Mouse (Mus musculus) heart, embryonic 15.5 days (tissue): ENCODE measurements around the gene Nat14. TPM values are rescaled to one million over a fixed set of nuclear protein-coding genes. Genes with fewer than 3 reads are reported as not detected.

Experiments used
- ATAC-seq: fragments of 200-750 bp; cut with Nextera tagmentation; replicated peaks from 2 replicates; pipeline ENCODE4 v1.8.0; 2017; ENCODE audit warnings: low read depth, moderate TSS enrichment; ENCODE audit not compliant: insufficient number of reproducible peaks, insufficient read depth, low FRiP score
- H3K27ac ChIP-seq: fragments of 300-500 bp; sonication (generic); 2 replicates; pipeline ENCODE4 v1.5.1; 2015; ENCODE audit warnings: mild to moderate bottlenecking, inconsistent platforms
- H3K27me3 ChIP-seq: fragments of 300-500 bp; sonication (generic); 2 replicates; pipeline ENCODE4 v1.6.1; 2015; ENCODE audit warnings: inconsistent platforms
- H3K36me3 ChIP-seq: fragments of 300-500 bp; sonication (generic); 2 replicates; pipeline ENCODE4 v1.6.1; 2015; ENCODE audit warnings: mild to moderate bottlenecking, inconsistent platforms
- H3K4me1 ChIP-seq: fragments of 300-500 bp; sonication (generic); replicated peaks from 2 replicates; pipeline ENCODE4 v1.6.1; 2015; ENCODE audit warnings: inconsistent platforms
- H3K4me2 ChIP-seq: fragments of 300-500 bp; sonication (generic); 2 replicates; pipeline ENCODE4 v1.6.1; 2015; ENCODE audit warnings: inconsistent platforms, mild to moderate bottlenecking, moderate library complexity
- H3K4me3 ChIP-seq: fragments of 300-500 bp; sonication (generic); 2 replicates; pipeline ENCODE4 v1.5.1; 2015; ENCODE audit warnings: mild to moderate bottlenecking, inconsistent platforms
- H3K9ac ChIP-seq: fragments of 300-500 bp; sonication (generic); 2 replicates; pipeline ENCODE4 v1.6.1; 2015; ENCODE audit warnings: mild to moderate bottlenecking, inconsistent platforms
- H3K9me3 ChIP-seq: fragments of 300-500 bp; sonication (generic); replicated peaks from 2 replicates; pipeline ENCODE4 v1.6.1; 2016; ENCODE audit warnings: inconsistent platforms
- WGBS: fragments of 180-500 bp; shearing (Covaris S2); methylation state at CpG from one replicate; pipeline ENCODE4 v1.1.7; 2015; ENCODE audit warnings: mixed read lengths; 5-methylcytosine and 5-hydroxymethylcytosine counted together
- polyA plus RNA-seq: library from polyadenylated mRNA; unstranded; fragments of >200 nt; fragmentation: Nextera tagmentation; extraction: Ambion mirVana; gene quantifications from 2 replicates; pipeline ENCODE4 v1.2.1, GENCODE M21; 2015

The Nat14 gene
- polyA plus RNA-seq, 1 experiment from 2014 or later, result 5.3 TPM

DNA sequence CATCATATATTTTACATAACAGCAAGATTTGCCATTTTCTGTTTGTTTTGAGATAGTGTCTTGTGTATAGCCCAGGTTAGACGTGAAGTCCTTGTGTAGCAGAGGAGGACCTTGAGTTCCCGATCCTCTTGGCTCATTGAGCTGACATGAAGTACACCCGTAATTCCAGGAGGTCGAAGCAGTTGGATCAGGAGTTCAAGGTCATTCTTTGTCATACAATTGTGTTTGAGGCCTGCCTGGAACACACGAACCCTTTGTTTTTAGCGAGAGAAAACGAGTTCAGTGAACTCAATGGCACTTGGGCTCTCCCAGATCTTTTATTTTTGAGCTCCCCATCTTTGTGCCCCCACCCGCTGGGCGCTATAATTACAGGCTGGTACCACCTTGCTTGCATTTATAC lies 19.4 kb upstream of the Nat14 start:
- WGBS, result 77% methylated on average over 9 of the region's 9 CpGs
- ATAC-seq, result no peak

DNA sequence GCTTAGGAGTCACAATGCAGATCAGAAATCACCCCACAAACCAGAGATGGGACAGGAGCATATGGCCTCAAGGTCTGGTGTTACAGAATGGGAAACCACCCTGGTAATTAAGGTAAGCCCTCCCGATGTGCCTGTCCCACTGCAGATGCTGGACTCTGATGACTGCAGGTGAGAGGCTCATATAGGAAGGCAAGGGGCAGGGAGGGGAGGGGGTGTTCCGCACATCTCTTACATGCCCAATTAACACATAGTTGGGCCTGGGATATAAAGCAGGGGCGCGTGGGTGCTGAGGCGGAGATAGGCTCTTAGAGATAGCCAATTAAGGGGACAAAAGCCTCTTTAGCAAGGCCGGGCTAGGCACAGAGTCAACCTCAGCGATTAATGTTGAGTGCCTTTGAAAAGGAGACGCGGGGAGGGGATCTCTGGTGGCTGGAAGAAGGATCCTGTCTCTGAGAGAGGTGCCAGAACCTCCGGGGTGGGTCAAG lies 15.3 kb upstream of the Nat14 start, which contains the start of gene Gm36210:
Gene Gm36210 (minus strand): TSS at position 51 of the 485 bp plus-strand sequence.
- Histone ChIP-seq H3K36me3 (no peaks in the 10 kb centered on the region), H3K27me3 (no peaks in the 10 kb centered on the region), H3K4me2 (no peak within 1 kb of the TSS), H3K9me3 (no peaks in the 10 kb centered on the region), H3K9ac (no peak within 1 kb of the TSS), H3K4me3 (no peak within 1 kb of the TSS), H3K4me1 (peaks cover 4% of the 10 kb centered on the region; the same call in 1 of the 2 replicates), H3K27ac (no peak within 1 kb of the TSS)
- no peak for ATAC-seq
- WGBS, result 44% methylated on average over 10 of the region's 10 CpGs

More for the DNA sequence above, 19.4 kb upstream of the Nat14 start:
- no peak overlapping the region for H3K27ac ChIP-seq
- no peaks in the 10 kb centered on the region for H3K27me3 ChIP-seq
- no peak overlapping the region for H3K9ac ChIP-seq
- H3K36me3 ChIP-seq, result no peaks in the 10 kb centered on the region
- H3K4me2 ChIP-seq, result no peak overlapping the region
- peaks cover 18% of the 10 kb centered on the region for H3K4me1 ChIP-seq
- no peak overlapping the region for H3K4me3 ChIP-seq
- no peaks in the 10 kb centered on the region for H3K9me3 ChIP-seq

DNA sequence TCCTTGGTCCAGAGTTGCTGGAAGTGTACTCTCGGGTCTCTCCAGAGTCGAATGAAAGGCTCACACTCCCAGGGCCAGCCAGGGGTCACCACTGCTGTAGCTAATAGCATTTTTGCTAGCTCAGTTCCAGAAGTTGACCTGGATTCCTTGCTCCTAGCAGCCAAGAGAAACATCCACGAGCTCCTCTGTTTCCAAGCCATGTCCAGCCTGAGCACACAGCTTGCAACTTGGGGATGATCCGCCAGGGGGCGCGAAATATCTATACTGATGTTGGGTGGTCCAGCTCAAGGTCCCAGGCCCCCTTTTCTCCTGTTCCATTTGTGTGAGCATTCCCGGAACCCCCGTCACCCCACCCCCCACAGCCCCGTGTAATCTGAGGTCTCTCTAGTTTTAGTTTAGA lies 10.3 kb upstream of the Nat14 start:
- 27% methylated on average over 9 of the region's 9 CpGs for WGBS
- H3K36me3 ChIP-seq, result no peaks in the 10 kb centered on the region

DNA sequence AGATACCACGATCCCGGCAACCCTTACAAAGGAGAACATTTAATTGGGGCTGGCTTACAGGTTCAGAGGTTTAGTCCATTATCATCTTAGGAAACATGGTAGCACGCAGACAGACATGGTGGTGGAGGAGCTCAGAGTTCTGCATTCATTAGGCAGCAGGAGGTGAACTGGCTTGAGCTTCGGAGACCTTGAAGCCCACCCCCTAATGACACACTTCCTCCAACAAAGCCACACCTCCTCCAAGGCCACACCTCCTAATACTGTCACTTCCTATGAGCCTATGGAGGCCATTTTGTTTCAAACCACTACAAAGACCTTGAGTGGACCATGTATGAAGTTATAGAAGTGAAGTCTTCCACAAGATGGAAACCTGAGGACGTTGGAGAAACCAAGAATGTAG lies 9.6 kb upstream of the Nat14 start:
- peaks cover 16% of the 10 kb centered on the region for H3K4me1 ChIP-seq
- H3K4me3 ChIP-seq, result no peak overlapping the region
- H3K4me2 ChIP-seq, result no peak overlapping the region
- no peaks in the 10 kb centered on the region for H3K27me3 ChIP-seq
- ATAC-seq, result no peak
- no peak overlapping the region for H3K9ac ChIP-seq
- 53% methylated on average over 5 of the region's 5 CpGs for WGBS
- no peak overlapping the region for H3K27ac ChIP-seq
- no peaks in the 10 kb centered on the region for H3K9me3 ChIP-seq
- 0 out of 2 replicates have a peak, but pooled peaks cover 3% of the 10 kb centered on the region for H3K36me3 ChIP-seq

More for the DNA sequence above, 10.3 kb upstream of the Nat14 start:
- Histone ChIP-seq H3K4me3 (no peak overlapping the region), H3K9me3 (no peaks in the 10 kb centered on the region), H3K4me2 (no peak overlapping the region), H3K27me3 (no peaks in the 10 kb centered on the region), H3K9ac (no peak overlapping the region), H3K4me1 (peaks cover 16% of the 10 kb centered on the region), H3K27ac (no peak overlapping the region)
- no peak for ATAC-seq

GRCm38 (mm10) chr7:4915007-4915665 lies 6.7 kb upstream of the Nat14 start, which contains the start of gene Zfp628:
Gene Zfp628 (plus strand): TSS chr7:4915217.
- ATAC-seq, result peak; percentile 90
- Histone ChIP-seq H3K9me3 (no peaks in the 10 kb centered on the region), H3K9ac (peak within 1 kb of the TSS; percentile 86), H3K36me3 (peaks cover 27% of the 10 kb centered on the region), H3K4me2 (peak within 1 kb of the TSS; percentile 74), H3K27ac (peak within 1 kb of the TSS; percentile 96), H3K4me3 (peak within 1 kb of the TSS; percentile 77), H3K27me3 (no peaks in the 10 kb centered on the region), H3K4me1 (peaks cover 16% of the 10 kb centered on the region)
- WGBS, result under 1% methylated on average over 56 of the region's 56 CpGs

- WGBS, result 19% methylated on average over 14 of the region's 14 CpGs
- H3K27me3 ChIP-seq, result no peaks in the 10 kb centered on the region
- peaks cover 20% of the 10 kb centered on the region for H3K4me1 ChIP-seq
- H3K27ac ChIP-seq, result peak overlapping the region; percentile 96
- peaks cover 35% of the 10 kb centered on the region for H3K36me3 ChIP-seq
- peak overlapping the region; percentile 86 for H3K9ac ChIP-seq
- no peaks in the 10 kb centered on the region for H3K9me3 ChIP-seq
- ATAC-seq, result no peak; the same call in 1 of the 2 replicates
- H3K4me3 ChIP-seq, result peak overlapping the region; percentile 77
- peak overlapping the region; percentile 74 for H3K4me2 ChIP-seq
These were observed 6.0 kb upstream of the Nat14 start for GRCm38 (mm10) chr7:4915669-4916416.

- peaks cover 36% of the 10 kb centered on the region for H3K4me1 ChIP-seq
- no peak overlapping the region for H3K9ac ChIP-seq
- no peak overlapping the region for H3K4me3 ChIP-seq
- H3K27me3 ChIP-seq, result no peaks in the 10 kb centered on the region
- no peak overlapping the region for H3K27ac ChIP-seq
- no peak overlapping the region for H3K4me2 ChIP-seq
- WGBS, result 84% methylated on average over 2 of the region's 2 CpGs
- ATAC-seq, result no peak
- no peaks in the 10 kb centered on the region for H3K9me3 ChIP-seq
- peaks cover 36% of the 10 kb centered on the region for H3K36me3 ChIP-seq
These were observed 4.3 kb upstream of the Nat14 start for GRCm38 (mm10) chr7:4917494-4917893.

DNA sequence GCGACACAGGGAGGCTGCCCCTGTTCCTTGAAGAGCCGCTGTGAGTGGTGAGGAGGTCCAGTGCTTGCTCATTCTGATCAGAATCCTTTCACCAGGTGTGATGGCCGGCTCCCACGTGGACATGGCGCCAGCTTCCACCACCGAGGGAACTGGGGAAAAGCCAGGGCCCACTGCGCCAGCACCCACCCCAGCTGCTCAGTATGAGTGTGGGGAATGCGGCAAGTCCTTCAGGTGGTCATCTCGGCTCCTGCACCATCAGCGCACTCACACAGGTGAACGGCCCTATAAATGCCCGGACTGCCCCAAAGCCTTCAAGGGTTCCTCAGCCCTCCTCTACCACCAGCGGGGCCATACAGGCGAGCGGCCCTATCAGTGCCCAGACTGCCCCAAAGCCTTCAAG lies 3.1 kb upstream of the Nat14 start:
- WGBS, result 90% methylated on average over 15 of the region's 15 CpGs
- Histone ChIP-seq H3K4me2 (no peak overlapping the region), H3K9me3 (no peaks in the 10 kb centered on the region), H3K4me1 (peaks cover 48% of the 10 kb centered on the region), H3K27ac (no peak overlapping the region), H3K4me3 (no peak overlapping the region), H3K27me3 (no peaks in the 10 kb centered on the region), H3K9ac (no peak overlapping the region), H3K36me3 (peaks cover 36% of the 10 kb centered on the region)
- no peak for ATAC-seq

GRCm38 (mm10) chr7:4919096-4919495 lies 2.7 kb upstream of the Nat14 start:
- no peaks in the 10 kb centered on the region for H3K27me3 ChIP-seq
- WGBS, result 86% methylated on average over 21 of the region's 21 CpGs
- no peak for ATAC-seq
- H3K9ac ChIP-seq, result no peak overlapping the region
- no peak overlapping the region for H3K4me2 ChIP-seq
- peaks cover 52% of the 10 kb centered on the region for H3K4me1 ChIP-seq
- peaks cover 36% of the 10 kb centered on the region for H3K36me3 ChIP-seq
- H3K4me3 ChIP-seq, result no peak overlapping the region
- H3K9me3 ChIP-seq, result no peaks in the 10 kb centered on the region
- H3K27ac ChIP-seq, result no peak overlapping the region

- no peaks in the 10 kb centered on the region for H3K27me3 ChIP-seq
- 88% methylated on average over 21 of the region's 21 CpGs for WGBS
These were observed 1.9 kb upstream of the Nat14 start for GRCm38 (mm10) chr7:4919971-4920370.

GRCm38 (mm10) chr7:4920496-4920895 lies 1.3 kb upstream of the Nat14 start:
- no peaks in the 10 kb centered on the region for H3K27me3 ChIP-seq
- H3K4me3 ChIP-seq, result no peak overlapping the region
- H3K4me2 ChIP-seq, result no peak overlapping the region
- ATAC-seq, result no peak
- no peak overlapping the region for H3K9ac ChIP-seq
- H3K27ac ChIP-seq, result peak overlapping the region; percentile 80
- peaks cover 60% of the 10 kb centered on the region for H3K4me1 ChIP-seq
- no peaks in the 10 kb centered on the region for H3K9me3 ChIP-seq
- H3K36me3 ChIP-seq, result peaks cover 36% of the 10 kb centered on the region
- WGBS, result 91% methylated on average over 19 of the region's 19 CpGs

More at GRCm38 (mm10) chr7:4919971-4920370, 1.9 kb upstream of the Nat14 start:
- Histone ChIP-seq H3K4me2 (no peak overlapping the region), H3K9ac (no peak overlapping the region), H3K4me3 (no peak overlapping the region), H3K27ac (no peak overlapping the region), H3K4me1 (peaks cover 54% of the 10 kb centered on the region), H3K36me3 (peaks cover 36% of the 10 kb centered on the region), H3K9me3 (no peaks in the 10 kb centered on the region)
- ATAC-seq, result no peak
